Comparison of ENCODE assay signal across 25 mouse cellular contexts in the genomic region with DNA sequence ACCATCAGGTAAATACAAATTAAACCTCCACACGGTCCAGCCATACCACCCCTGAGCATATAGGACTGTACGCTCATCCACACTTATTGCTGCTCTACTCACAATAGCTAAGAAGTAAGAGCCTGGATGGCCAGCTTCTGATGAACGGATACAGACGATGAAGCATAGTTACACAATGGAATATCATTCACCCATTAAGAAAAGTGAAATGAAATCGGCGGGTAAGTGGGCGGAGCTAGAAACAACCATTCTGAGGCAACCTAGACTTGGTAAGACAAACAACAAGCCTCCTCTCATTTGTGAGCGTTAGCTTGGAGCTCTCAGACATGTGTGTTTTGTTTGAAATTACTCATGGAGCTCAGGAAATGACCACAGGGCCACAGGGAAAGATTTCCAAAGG.
"Had no signal": no experiment of that assay in that cellular context is flagged by ENCODE, and none has a peak within 500 bp of the region (broad histone marks: within the 10 kb centered on the region; RNA-seq: fewer than 3 reads in every experiment).

No protein-coding gene starts in this region.

- H3K9ac ChIP-seq: heart, embryonic 13.5 days; heart, embryonic 15.5 days; hindbrain, embryonic 13.5 days; hindbrain, embryonic 15.5 days; kidney, embryonic 15.5 days; limb, embryonic 12.5 days; liver, embryonic 13.5 days; liver, embryonic 15.5 days had no signal

- H3K4me2 ChIP-seq: hindbrain, embryonic 13.5 days; hindbrain, embryonic 15.5 days; kidney, embryonic 15.5 days; limb, embryonic 12.5 days; liver, embryonic 11.5 days; liver, embryonic 13.5 days; liver, embryonic 15.5 days had no signal

- H3K4me3 ChIP-seq: gastrocnemius, adult 2 months; heart, adult 2 months; heart, embryonic 13.5 days; heart, embryonic 15.5 days; hindbrain, embryonic 13.5 days; hindbrain, embryonic 15.5 days; kidney, embryonic 15.5 days; left cerebral cortex, adult 2 months; limb, embryonic 10.5 days; limb, embryonic 12.5 days; liver, embryonic 13.5 days; liver, embryonic 15.5 days had no signal

- DNase-seq: gastrocnemius, adult 2 months; gastrocnemius, postnatal 10 days; heart, adult 2 months; heart, postnatal 14 days; heart, postnatal 36 days; kidney, adult 11 months; kidney, adult 2 months; kidney, adult 9 months; kidney, postnatal 14 days; kidney, postnatal 36 days; liver; liver, embryonic 13.5 days had no signal

- H3K27me3 ChIP-seq: heart, embryonic 13.5 days; heart, embryonic 15.5 days; hindbrain, embryonic 13.5 days; hindbrain, embryonic 15.5 days; kidney, embryonic 15.5 days; limb, embryonic 12.5 days; liver, embryonic 13.5 days; liver, embryonic 15.5 days had no signal

- H3K9me3 ChIP-seq: heart, embryonic 13.5 days; heart, embryonic 15.5 days; hindbrain, embryonic 13.5 days; hindbrain, embryonic 15.5 days; kidney, embryonic 15.5 days; limb, embryonic 10.5 days; limb, embryonic 12.5 days; liver, embryonic 13.5 days; liver, embryonic 15.5 days had no signal

- ATAC-seq: hindbrain, postnatal 0 days; intestine, embryonic 16.5 days had no signal

- H3K4me1 ChIP-seq: hindbrain, embryonic 15.5 days; liver, embryonic 15.5 days had no signal

- H3K27ac ChIP-seq: gastrocnemius, adult 2 months; heart, adult 2 months; heart, embryonic 13.5 days; heart, embryonic 15.5 days; hindbrain, embryonic 13.5 days; hindbrain, embryonic 15.5 days; hindbrain, postnatal 0 days; kidney, embryonic 15.5 days; kidney, postnatal 0 days; left cerebral cortex, adult 2 months; limb, embryonic 12.5 days; liver, embryonic 13.5 days; liver, embryonic 15.5 days had no signal

- H3K36me3 ChIP-seq: heart, embryonic 13.5 days; heart, embryonic 15.5 days; kidney, embryonic 15.5 days; limb, embryonic 12.5 days; liver, embryonic 13.5 days; liver, embryonic 15.5 days had no signal
